Mouse (Mus musculus) megakaryocyte, embryonic 14.5 days (primary cell): ENCODE measurements around the gene Dnah2.

Source experiments
- FLI1 ChIP-seq: IDR thresholded peaks from 2 replicates; pipeline ENCODE4 v1.6.1; 2012; ENCODE audit warnings: low read length, inconsistent platforms, mixed read lengths
- GATA1 ChIP-seq: IDR thresholded peaks from 3 replicates; pipeline ENCODE4 v1.6.1; 2012; ENCODE audit warnings: mixed read lengths, low read length, inconsistent platforms, borderline replicate concordance

DNA sequence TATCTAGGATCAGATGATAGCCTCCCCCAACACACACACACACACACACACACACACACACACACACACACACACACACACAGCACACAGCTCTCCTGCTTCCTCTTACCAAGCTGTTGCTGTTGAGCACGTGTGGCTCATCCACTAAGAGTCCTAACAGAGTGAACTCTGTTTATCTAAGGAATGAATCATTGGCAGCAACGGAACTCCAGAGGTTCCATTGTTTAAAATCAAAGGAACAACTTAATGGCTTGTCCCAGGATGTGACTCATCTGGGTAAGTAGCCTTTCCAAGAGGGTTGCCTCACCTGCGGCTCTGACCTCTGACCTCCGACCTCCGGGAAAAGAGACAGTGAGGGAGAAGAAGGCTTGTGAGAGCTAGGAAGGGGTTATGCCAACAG, 105.6 kb downstream of the Dnah2 start:
- TF ChIP-seq GATA1 (no peak), FLI1 (no peak)
